Mouse (Mus musculus) lung, embryonic 14.5 days (tissue): ENCODE measurements at regions not wholly inside any gene's neighbourhood (a gene's known extent, or its start where the extent isn't known, plus 50 kb on each side); places are given as distances from the start of the nearest gene placed in this dataset.
A peak's percentile ranks its signal among the peaks of the same experiment; 100 is the strongest.

Experiments used
- ATAC-seq: fragments of 200-750 bp; cut with Nextera tagmentation; 2 replicates; pipeline ENCODE4 v1.8.0; 2017; ENCODE audit warnings: mild to moderate bottlenecking, moderate TSS enrichment, moderate library complexity; ENCODE audit not compliant: insufficient read depth
- DNase-seq: peaks from one replicate; pipeline ENCODE4 v3.0.0-alpha.2; 2015
- H3K27ac ChIP-seq: fragments of 300-500 bp; sonication (generic); 2 replicates; pipeline ENCODE4 v1.5.1; 2014; ENCODE audit warnings: low read depth, mild to moderate bottlenecking, moderate library complexity
- H3K27me3 ChIP-seq: fragments of 300-500 bp; sonication (generic); 2 replicates; pipeline ENCODE4 v1.6.1; 2014; ENCODE audit warnings: low read length, control low read depth; ENCODE audit not compliant: insufficient read depth
- H3K36me3 ChIP-seq: fragments of 300-500 bp; sonication (generic); 2 replicates; pipeline ENCODE4 v1.6.1; 2014; ENCODE audit warnings: control low read depth; ENCODE audit not compliant: insufficient read depth
- H3K4me1 ChIP-seq: fragments of 300-500 bp; sonication (generic); 2 replicates; pipeline ENCODE4 v1.6.1; 2014; ENCODE audit warnings: antibody characterized with exemption, control low read depth; ENCODE audit not compliant: insufficient read depth
- H3K4me2 ChIP-seq: fragments of 300-500 bp; sonication (generic); 2 replicates; pipeline ENCODE4 v1.6.1; 2014; ENCODE audit warnings: mild to moderate bottlenecking
- H3K4me3 ChIP-seq: fragments of 300-500 bp; sonication (generic); 2 replicates; pipeline ENCODE4 v1.5.1; 2014; ENCODE audit warnings: low read depth, low read length
- H3K9ac ChIP-seq: fragments of 300-500 bp; sonication (generic); 2 replicates; pipeline ENCODE4 v1.6.1; 2014
- H3K9me3 ChIP-seq: fragments of 300-500 bp; sonication (generic); 2 replicates; pipeline ENCODE4 v1.6.1; 2016; ENCODE audit warnings: low read depth, low read length, control low read depth
- CTCF ChIP-seq: IDR thresholded peaks from 2 replicates; pipeline ENCODE4 v1.5.1; 2016; ENCODE audit warnings: antibody characterized with exemption, low read depth
- WGBS: fragments of 180-500 bp; shearing (Covaris S2); extraction: QIAGEN DNeasy Blood & Tissue Kit; methylation state at CpG from one replicate; pipeline ENCODE4 v1.1.7; 2014; 5-methylcytosine and 5-hydroxymethylcytosine counted together

- Histone ChIP-seq H3K4me3 (no peak overlapping the region), H3K36me3 (no peaks in the 10 kb centered on the region), H3K9me3 (no peaks in the 10 kb centered on the region), H3K4me1 (no peaks in the 10 kb centered on the region), H3K27ac (no peak overlapping the region), H3K27me3 (no peaks in the 10 kb centered on the region), H3K4me2 (no peak overlapping the region), H3K9ac (no peak overlapping the region)
- WGBS, result 12% methylated on average over 11 of the region's 11 CpGs
- ATAC-seq (peak; percentile 63; the same call in 1 of the 2 replicates), DNase-seq (peak; percentile 85)
- no peak for TF ChIP-seq CTCF
These were observed 238.2 kb upstream of the Srrm4 start for GRCm38 (mm10) chr5:116829771-116830170.

GRCm38 (mm10) chr5:116823260-116823659 lies 231.6 kb upstream of the Srrm4 start:
- Histone ChIP-seq H3K36me3 (no peaks in the 10 kb centered on the region), H3K27me3 (no peaks in the 10 kb centered on the region), H3K27ac (no peak overlapping the region), H3K9me3 (no peaks in the 10 kb centered on the region), H3K4me3 (no peak overlapping the region), H3K4me2 (no peak overlapping the region), H3K4me1 (no peaks in the 10 kb centered on the region), H3K9ac (no peak overlapping the region)
- WGBS, result 66% methylated on average over 3 of the region's 3 CpGs
- DNase-seq, result no peak
- no peak for TF ChIP-seq CTCF
- no peak for ATAC-seq

GRCm38 (mm10) chr5:116822141-116822540 lies 230.5 kb upstream of the Srrm4 start:
- H3K27me3 ChIP-seq, result no peaks in the 10 kb centered on the region
- DNase-seq (no peak), ATAC-seq (no peak)
- no peak overlapping the region for H3K27ac ChIP-seq
- no peaks in the 10 kb centered on the region for H3K36me3 ChIP-seq
- no peak overlapping the region for H3K9ac ChIP-seq
- WGBS, result 17% methylated on average over 14 of the region's 14 CpGs
- TF ChIP-seq CTCF, result no peak
- H3K9me3 ChIP-seq, result no peaks in the 10 kb centered on the region
- no peaks in the 10 kb centered on the region for H3K4me1 ChIP-seq
- no peak overlapping the region for H3K4me3 ChIP-seq
- H3K4me2 ChIP-seq, result no peak overlapping the region

DNA sequence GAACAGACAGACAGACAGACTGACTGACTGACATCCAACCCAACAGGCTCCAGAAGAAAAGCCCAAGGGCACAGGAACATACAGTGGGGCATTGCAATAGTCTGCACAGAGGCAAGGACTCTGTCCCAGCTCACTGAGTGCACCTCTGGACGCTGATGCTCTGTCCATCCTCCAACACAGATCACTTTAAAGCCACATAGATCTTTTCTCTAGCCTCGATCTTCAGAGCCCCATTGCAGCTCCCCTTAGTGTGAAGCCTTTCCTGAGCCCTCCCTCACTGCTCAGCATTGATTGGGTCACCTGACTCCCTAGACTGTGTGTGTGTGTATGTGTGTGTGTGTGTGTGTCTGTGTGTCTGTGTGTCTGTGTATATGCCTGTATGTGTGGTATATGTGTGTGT lies 218.2 kb upstream of the Srrm4 start:
- no peak for TF ChIP-seq CTCF
- Histone ChIP-seq H3K9me3 (no peaks in the 10 kb centered on the region), H3K27me3 (no peaks in the 10 kb centered on the region), H3K4me3 (no peak overlapping the region), H3K36me3 (no peaks in the 10 kb centered on the region), H3K4me1 (no peaks in the 10 kb centered on the region), H3K4me2 (no peak overlapping the region), H3K9ac (no peak overlapping the region), H3K27ac (no peak overlapping the region)
- 37% methylated on average over 2 of the region's 2 CpGs for WGBS
- DNase-seq, result no peak
- ATAC-seq, result no peak

- TF ChIP-seq CTCF, result no peak
- no peak for DNase-seq
- WGBS, result 53% methylated on average over 17 of the region's 17 CpGs
These were observed 217.6 kb upstream of the Srrm4 start for GRCm38 (mm10) chr5:116809001-116809759.

GRCm38 (mm10) chr5:116797460-116797859 lies 205.8 kb upstream of the Srrm4 start:
- no peaks in the 10 kb centered on the region for H3K4me1 ChIP-seq
- 14% methylated on average over 2 of the region's 2 CpGs for WGBS
- H3K9me3 ChIP-seq, result no peaks in the 10 kb centered on the region
- no peak for ATAC-seq
- H3K4me2 ChIP-seq, result no peak overlapping the region
- H3K4me3 ChIP-seq, result no peak overlapping the region
- no peak overlapping the region for H3K9ac ChIP-seq
- H3K27me3 ChIP-seq, result no peaks in the 10 kb centered on the region
- DNase-seq, result no peak
- no peaks in the 10 kb centered on the region for H3K36me3 ChIP-seq
- no peak for TF ChIP-seq CTCF
- H3K27ac ChIP-seq, result no peak overlapping the region

More at GRCm38 (mm10) chr5:116809001-116809759, 217.6 kb upstream of the Srrm4 start:
- no peak for ATAC-seq
- no peak overlapping the region for H3K4me2 ChIP-seq
- no peaks in the 10 kb centered on the region for H3K27me3 ChIP-seq
- H3K9me3 ChIP-seq, result no peaks in the 10 kb centered on the region
- H3K4me3 ChIP-seq, result no peak overlapping the region
- no peak overlapping the region for H3K9ac ChIP-seq
- no peaks in the 10 kb centered on the region for H3K36me3 ChIP-seq
- no peak overlapping the region for H3K27ac ChIP-seq
- H3K4me1 ChIP-seq, result no peaks in the 10 kb centered on the region

DNA sequence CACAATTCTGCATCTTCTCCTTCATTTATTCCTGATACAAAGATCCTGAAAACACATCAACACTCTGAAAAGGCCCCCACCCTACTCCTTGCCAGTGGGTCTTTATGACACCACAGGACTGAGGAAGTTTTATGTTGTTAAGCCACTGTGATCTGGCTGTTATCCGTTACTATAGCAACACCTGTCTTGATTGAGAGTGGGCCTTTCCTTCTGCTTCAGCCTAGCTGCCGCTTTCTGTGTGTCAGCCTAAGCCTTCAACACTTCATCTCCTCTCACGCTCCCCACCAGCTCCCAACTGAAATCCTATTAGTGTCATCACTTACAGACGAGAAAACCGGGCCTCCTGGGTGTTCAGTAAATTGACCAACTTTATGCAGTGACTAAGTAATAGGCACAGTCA lies 203.6 kb upstream of the Srrm4 start:
- no peak overlapping the region for H3K4me3 ChIP-seq
- no peaks in the 10 kb centered on the region for H3K36me3 ChIP-seq
- WGBS, result 27% methylated on average over 5 of the region's 5 CpGs
- H3K9me3 ChIP-seq, result no peaks in the 10 kb centered on the region
- DNase-seq (no peak), ATAC-seq (no peak)
- no peak for TF ChIP-seq CTCF
- H3K4me1 ChIP-seq, result no peaks in the 10 kb centered on the region
- no peaks in the 10 kb centered on the region for H3K27me3 ChIP-seq
- H3K27ac ChIP-seq, result no peak overlapping the region
- H3K4me2 ChIP-seq, result no peak overlapping the region
- H3K9ac ChIP-seq, result no peak overlapping the region

DNA sequence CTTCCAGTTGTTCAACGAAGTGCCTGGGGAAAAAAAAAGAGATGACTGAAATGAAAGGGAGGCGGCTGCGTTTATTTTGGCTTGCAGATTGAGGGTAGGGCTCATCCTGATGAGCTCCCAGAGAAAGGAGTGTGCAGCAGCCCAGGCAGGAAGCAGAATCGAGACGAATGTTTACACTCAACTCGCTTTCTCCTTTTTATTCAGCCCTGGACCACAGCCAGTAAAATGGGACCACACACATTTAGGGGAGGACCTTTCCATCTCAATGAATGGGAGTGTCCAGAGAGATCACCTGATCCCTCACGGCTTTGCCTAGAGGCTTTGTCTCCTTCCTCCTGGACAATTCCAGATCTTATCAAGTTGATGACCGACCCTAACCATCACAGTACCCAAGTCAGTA lies 198.8 kb upstream of the Srrm4 start:
- TF ChIP-seq CTCF, result no peak
- ATAC-seq, result peak; percentile 21; the same call in 1 of the 2 replicates

More for the DNA sequence above, 198.8 kb upstream of the Srrm4 start:
- 32% methylated on average over 8 of the region's 8 CpGs for WGBS
- Histone ChIP-seq H3K36me3 (no peaks in the 10 kb centered on the region), H3K27me3 (no peaks in the 10 kb centered on the region), H3K27ac (no peak overlapping the region), H3K9me3 (no peaks in the 10 kb centered on the region), H3K4me3 (no peak overlapping the region), H3K4me1 (no peaks in the 10 kb centered on the region), H3K4me2 (no peak overlapping the region), H3K9ac (no peak overlapping the region)
- DNase-seq, result peak; percentile 70
